Mouse (Mus musculus): ENCODE measurements around the gene Cxcr2. TPM values are rescaled to one million over a fixed set of nuclear protein-coding genes. Genes with fewer than 3 reads are reported as not detected.

The Cxcr2 gene
- total and polyA plus RNA-seq, 3 experiments = 0.16 TPM; not detected in 2

- no peak for ATAC-seq (ENCODE audit: extremely low read depth, insufficient number of reproducible peaks, low FRiP score, poor library complexity, severe bottlenecking)
- Histone ChIP-seq H3K27me3 (ENCODE audit: insufficient read depth, low read length) (peaks cover 21% of the 10 kb centered on the region), H3K36me3 (replicated peaks) (no peaks in the 10 kb centered on the region), H3K4me3 (ENCODE audit: low read depth, low read length) (no peak overlapping the region), H3K4me1 (ENCODE audit: insufficient read depth, low read depth, low read length) (no peaks in the 10 kb centered on the region), H3K9me3 (replicated peaks) (no peaks in the 10 kb centered on the region)
- TF ChIP-seq CTCF (IDR thresholded peaks at IDR 0.05; ENCODE audit: low read depth, low read length) (no peak), POLR2AphosphoS5 (IDR thresholded peaks at IDR 0.05; ENCODE audit: insufficient replicate concordance, low read depth, low read length) (no peak), TAL1 (conservative IDR thresholded peaks at IDR 0.05; ENCODE audit: low read depth, low read length) (no peak), GATA1 (IDR thresholded peaks at IDR 0.05; ENCODE audit: borderline replicate concordance, low read length) (no peak), GATA2 (IDR thresholded peaks at IDR 0.05; ENCODE audit: borderline replicate concordance, low read depth, low read length) (no peak)
- no peak for DNase-seq (ENCODE audit: low spot score)
These were observed 42.1 kb upstream of the Cxcr2 start for GRCm38 (mm10) chr1:74111696-74112030.

GRCm38 (mm10) chr1:74113071-74113470, 40.7 kb upstream of the Cxcr2 start:
- H3K4me1 ChIP-seq (ENCODE audit: insufficient read depth, low read depth, low read length) = no peaks in the 10 kb centered on the region
- TF ChIP-seq CTCF (IDR thresholded peaks at IDR 0.05; ENCODE audit: low read depth, low read length) = no peak
- peaks cover 19% of the 10 kb centered on the region for H3K27me3 ChIP-seq (ENCODE audit: insufficient read depth, low read length)
- no peaks in the 10 kb centered on the region for H3K36me3 ChIP-seq (replicated peaks)
- ATAC-seq (ENCODE audit: extremely low read depth, insufficient number of reproducible peaks, low FRiP score, poor library complexity, severe bottlenecking) (no peak), DNase-seq (ENCODE audit: low spot score) (no peak)
- H3K4me3 ChIP-seq (ENCODE audit: low read depth, low read length) = no peak overlapping the region
- no peaks in the 10 kb centered on the region for H3K9me3 ChIP-seq (replicated peaks)

GRCm38 (mm10) chr1:74117876-74118275, 35.9 kb upstream of the Cxcr2 start:
- no peak for DNase-seq (ENCODE audit: low spot score)
- no peak for ATAC-seq (ENCODE audit: extremely low read depth, insufficient number of reproducible peaks, low FRiP score, poor library complexity, severe bottlenecking)
- Histone ChIP-seq H3K27me3 (ENCODE audit: insufficient read depth, low read length) (peaks cover 29% of the 10 kb centered on the region), H3K4me3 (ENCODE audit: low read depth, low read length) (no peak overlapping the region), H3K36me3 (replicated peaks) (no peaks in the 10 kb centered on the region), H3K4me1 (ENCODE audit: insufficient read depth, low read depth, low read length) (no peaks in the 10 kb centered on the region), H3K9me3 (replicated peaks) (no peaks in the 10 kb centered on the region)
- TF ChIP-seq POLR2AphosphoS5 (IDR thresholded peaks at IDR 0.05; ENCODE audit: insufficient replicate concordance, low read depth, low read length) = no peak
- no peak for TF ChIP-seq CTCF (IDR thresholded peaks at IDR 0.05; ENCODE audit: low read depth, low read length)
- no peak for TF ChIP-seq GATA1 (IDR thresholded peaks at IDR 0.05; ENCODE audit: borderline replicate concordance, low read length)
- no peak for TF ChIP-seq TAL1 (conservative IDR thresholded peaks at IDR 0.05; ENCODE audit: low read depth, low read length)
- no peak for TF ChIP-seq GATA2 (IDR thresholded peaks at IDR 0.05; ENCODE audit: borderline replicate concordance, low read depth, low read length)

GRCm38 (mm10) chr1:74119115-74119514, 34.7 kb upstream of the Cxcr2 start:
- TF ChIP-seq GATA2 (IDR thresholded peaks at IDR 0.05; ENCODE audit: borderline replicate concordance, low read depth, low read length) (no peak), TAL1 (conservative IDR thresholded peaks at IDR 0.05; ENCODE audit: low read depth, low read length) (no peak), POLR2AphosphoS5 (IDR thresholded peaks at IDR 0.05; ENCODE audit: insufficient replicate concordance, low read depth, low read length) (no peak), GATA1 (IDR thresholded peaks at IDR 0.05; ENCODE audit: borderline replicate concordance, low read length) (no peak), CTCF (IDR thresholded peaks at IDR 0.05; ENCODE audit: low read depth, low read length) (no peak)
- no peak overlapping the region for H3K4me3 ChIP-seq (ENCODE audit: low read depth, low read length)
- H3K36me3 ChIP-seq (replicated peaks) = no peaks in the 10 kb centered on the region
- no peaks in the 10 kb centered on the region for H3K9me3 ChIP-seq (replicated peaks)
- H3K27me3 ChIP-seq (ENCODE audit: insufficient read depth, low read length) = peaks cover 35% of the 10 kb centered on the region
- no peak for DNase-seq (ENCODE audit: low spot score)
- H3K4me1 ChIP-seq (ENCODE audit: insufficient read depth, low read depth, low read length) = no peaks in the 10 kb centered on the region
- ATAC-seq (ENCODE audit: extremely low read depth, insufficient number of reproducible peaks, low FRiP score, poor library complexity, severe bottlenecking) = no peak

GRCm38 (mm10) chr1:74121138-74121537, 32.7 kb upstream of the Cxcr2 start:
- TF ChIP-seq GATA2 (IDR thresholded peaks at IDR 0.05; ENCODE audit: borderline replicate concordance, low read depth, low read length) = no peak
- TF ChIP-seq CTCF (IDR thresholded peaks at IDR 0.05; ENCODE audit: low read depth, low read length) = no peak
- DNase-seq (ENCODE audit: low spot score) (no peak), ATAC-seq (ENCODE audit: extremely low read depth, insufficient number of reproducible peaks, low FRiP score, poor library complexity, severe bottlenecking) (no peak)
- no peak overlapping the region for H3K4me3 ChIP-seq (ENCODE audit: low read depth, low read length)
- no peaks in the 10 kb centered on the region for H3K9me3 ChIP-seq (replicated peaks)
- H3K36me3 ChIP-seq (replicated peaks) = no peaks in the 10 kb centered on the region
- H3K27me3 ChIP-seq (ENCODE audit: insufficient read depth, low read length) = peaks cover 51% of the 10 kb centered on the region
- peaks cover 10% of the 10 kb centered on the region for H3K4me1 ChIP-seq (ENCODE audit: insufficient read depth, low read depth, low read length)

GRCm38 (mm10) chr1:74121821-74122576, 31.8 kb upstream of the Cxcr2 start:
- H3K4me3 ChIP-seq (ENCODE audit: low read depth, low read length) = no peak overlapping the region
- H3K4me1 ChIP-seq (ENCODE audit: insufficient read depth, low read depth, low read length) = peaks cover 10% of the 10 kb centered on the region
- DNase-seq (ENCODE audit: low spot score) (no peak), ATAC-seq (ENCODE audit: extremely low read depth, insufficient number of reproducible peaks, low FRiP score, poor library complexity, severe bottlenecking) (no peak)
- H3K27me3 ChIP-seq (ENCODE audit: insufficient read depth, low read length) = peaks cover 53% of the 10 kb centered on the region
- no peak for TF ChIP-seq GATA1 (IDR thresholded peaks at IDR 0.05; ENCODE audit: borderline replicate concordance, low read length)
- TF ChIP-seq CTCF (IDR thresholded peaks at IDR 0.05; ENCODE audit: low read depth, low read length) = no peak
- no peak for TF ChIP-seq TAL1 (conservative IDR thresholded peaks at IDR 0.05; ENCODE audit: low read depth, low read length)
- TF ChIP-seq GATA2 (IDR thresholded peaks at IDR 0.05; ENCODE audit: borderline replicate concordance, low read depth, low read length) = no peak
- no peak for TF ChIP-seq POLR2AphosphoS5 (IDR thresholded peaks at IDR 0.05; ENCODE audit: insufficient replicate concordance, low read depth, low read length)
- H3K36me3 ChIP-seq (replicated peaks) = no peaks in the 10 kb centered on the region
- H3K9me3 ChIP-seq (replicated peaks) = no peaks in the 10 kb centered on the region

GRCm38 (mm10) chr1:74123215-74123614, 30.6 kb upstream of the Cxcr2 start:
- no peaks in the 10 kb centered on the region for H3K36me3 ChIP-seq (replicated peaks)
- DNase-seq (ENCODE audit: low spot score) (no peak), ATAC-seq (ENCODE audit: extremely low read depth, insufficient number of reproducible peaks, low FRiP score, poor library complexity, severe bottlenecking) (no peak)
- no peaks in the 10 kb centered on the region for H3K9me3 ChIP-seq (replicated peaks)
- TF ChIP-seq GATA1 (IDR thresholded peaks at IDR 0.05; ENCODE audit: borderline replicate concordance, low read length) (no peak), TAL1 (conservative IDR thresholded peaks at IDR 0.05; ENCODE audit: low read depth, low read length) (no peak), GATA2 (IDR thresholded peaks at IDR 0.05; ENCODE audit: borderline replicate concordance, low read depth, low read length) (no peak), CTCF (IDR thresholded peaks at IDR 0.05; ENCODE audit: low read depth, low read length) (no peak), POLR2AphosphoS5 (IDR thresholded peaks at IDR 0.05; ENCODE audit: insufficient replicate concordance, low read depth, low read length) (no peak)
- H3K27me3 ChIP-seq (ENCODE audit: insufficient read depth, low read length) = peaks cover 58% of the 10 kb centered on the region
- H3K4me3 ChIP-seq (ENCODE audit: low read depth, low read length) = no peak overlapping the region
- H3K4me1 ChIP-seq (ENCODE audit: insufficient read depth, low read depth, low read length) = peaks cover 10% of the 10 kb centered on the region
